Mouse (Mus musculus) stomach, embryonic 15.5 days (tissue): ENCODE data around the gene Smurf2. TPM values are rescaled to one million over a fixed set of nuclear protein-coding genes. Genes with fewer than 3 reads are reported as not detected.
"Not testable (repeated sequence)": the region's sequence is repeated elsewhere in the genome, so short reads cannot be mapped to it uniquely, and the experiment has no call there.

Experiments
- ATAC-seq: fragments of 200-750 bp; cut with Nextera tagmentation; 2 replicates; pipeline ENCODE4 v1.8.0; 2017; ENCODE audit warnings: low read depth, moderate number of reproducible peaks, moderate TSS enrichment; ENCODE audit not compliant: insufficient read depth, low FRiP score
- H3K27ac ChIP-seq: fragments of 300-500 bp; sonication (generic); 2 replicates; pipeline ENCODE4 v1.5.1; 2015; ENCODE audit warnings: mild to moderate bottlenecking, inconsistent platforms
- H3K27me3 ChIP-seq: fragments of 300-500 bp; sonication (generic); replicated peaks from 2 replicates; pipeline ENCODE4 v1.6.1; 2015; ENCODE audit warnings: inconsistent platforms
- H3K36me3 ChIP-seq: fragments of 300-500 bp; sonication (generic); 2 replicates; pipeline ENCODE4 v1.6.1; 2015; ENCODE audit warnings: inconsistent platforms
- H3K4me1 ChIP-seq: fragments of 300-500 bp; sonication (generic); 2 replicates; pipeline ENCODE4 v1.6.1; 2015; ENCODE audit warnings: inconsistent platforms
- H3K4me2 ChIP-seq: fragments of 300-500 bp; sonication (generic); 2 replicates; pipeline ENCODE4 v1.6.1; 2015; ENCODE audit warnings: mild to moderate bottlenecking, inconsistent platforms
- H3K4me3 ChIP-seq: fragments of 300-500 bp; sonication (generic); replicated peaks from 2 replicates; pipeline ENCODE4 v1.5.1; 2015; ENCODE audit warnings: inconsistent platforms
- H3K9ac ChIP-seq: fragments of 300-500 bp; sonication (generic); 2 replicates; pipeline ENCODE4 v1.6.1; 2015; ENCODE audit warnings: inconsistent platforms
- H3K9me3 ChIP-seq: fragments of 300-500 bp; sonication (generic); 2 replicates; pipeline ENCODE4 v1.6.1; 2016; ENCODE audit warnings: inconsistent platforms
- WGBS: fragments of 180-500 bp; shearing (Covaris S2); methylation state at CpG from one replicate; pipeline ENCODE4 v1.1.7; 2015; 5-methylcytosine and 5-hydroxymethylcytosine counted together
- polyA plus RNA-seq: library from polyadenylated mRNA; unstranded; fragments of >200 nt; fragmentation: Nextera tagmentation; extraction: Ambion mirVana; gene quantifications from 2 replicates; pipeline ENCODE4 v1.2.1, GENCODE M21; 2015

Gene Smurf2
- polyA plus RNA-seq, 1 experiment from 2014 or later, result 13.2 TPM

DNA sequence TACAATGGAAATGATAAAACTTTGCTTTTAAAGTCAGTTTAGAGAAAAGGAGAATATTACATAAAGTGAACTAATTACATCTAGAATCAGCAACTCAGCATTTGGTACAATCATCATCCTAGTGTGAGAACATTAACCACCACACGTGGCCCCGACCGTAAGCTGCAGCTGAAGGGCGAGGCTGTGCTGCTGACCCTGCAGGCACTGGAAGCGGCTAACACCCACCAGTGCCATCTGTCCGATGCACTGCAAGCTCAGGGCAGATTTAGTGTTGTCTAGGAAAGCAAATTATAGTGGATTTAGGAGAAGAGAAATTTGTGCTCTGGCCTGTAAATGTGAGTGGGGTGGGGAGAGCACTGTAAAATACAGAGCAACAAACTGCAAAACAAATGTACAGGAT is 100.3 kb downstream of the Smurf2 start:
- no peak overlapping the region for H3K27ac ChIP-seq
- WGBS, result 78% methylated on average over 6 of the region's 6 CpGs
- H3K9ac ChIP-seq, result no peak overlapping the region
- H3K9me3 ChIP-seq, result no peaks in the 10 kb centered on the region
- no peak overlapping the region for H3K4me2 ChIP-seq
- no peaks in the 10 kb centered on the region for H3K4me1 ChIP-seq
- H3K4me3 ChIP-seq, result no peak overlapping the region
- H3K27me3 ChIP-seq, result no peaks in the 10 kb centered on the region
- H3K36me3 ChIP-seq, result peaks cover 36% of the 10 kb centered on the region
- ATAC-seq, result no peak

- Histone ChIP-seq H3K9me3 (no peaks in the 10 kb centered on the region), H3K4me1 (no peaks in the 10 kb centered on the region), H3K27ac (no peak overlapping the region), H3K9ac (no peak overlapping the region), H3K4me3 (no peak overlapping the region), H3K27me3 (no peaks in the 10 kb centered on the region), H3K4me2 (no peak overlapping the region), H3K36me3 (peaks cover 35% of the 10 kb centered on the region)
- ATAC-seq, result no peak
- WGBS, result 85% methylated on average over 9 of the region's 9 CpGs
Observed at GRCm38 (mm10) chr11:106819595-106819994, 100.9 kb downstream of the Smurf2 start.

GRCm38 (mm10) chr11:106818341-106818740 is 102.2 kb downstream of the Smurf2 start:
- H3K4me1 ChIP-seq, result no peaks in the 10 kb centered on the region
- peaks cover 34% of the 10 kb centered on the region for H3K36me3 ChIP-seq
- no peak overlapping the region for H3K27ac ChIP-seq
- no peak overlapping the region for H3K9ac ChIP-seq
- H3K4me2 ChIP-seq, result no peak overlapping the region
- H3K27me3 ChIP-seq, result no peaks in the 10 kb centered on the region
- ATAC-seq, result no peak
- no peak overlapping the region for H3K4me3 ChIP-seq
- WGBS, result 52% methylated on average over 9 of the region's 9 CpGs
- H3K9me3 ChIP-seq, result no peaks in the 10 kb centered on the region

DNA sequence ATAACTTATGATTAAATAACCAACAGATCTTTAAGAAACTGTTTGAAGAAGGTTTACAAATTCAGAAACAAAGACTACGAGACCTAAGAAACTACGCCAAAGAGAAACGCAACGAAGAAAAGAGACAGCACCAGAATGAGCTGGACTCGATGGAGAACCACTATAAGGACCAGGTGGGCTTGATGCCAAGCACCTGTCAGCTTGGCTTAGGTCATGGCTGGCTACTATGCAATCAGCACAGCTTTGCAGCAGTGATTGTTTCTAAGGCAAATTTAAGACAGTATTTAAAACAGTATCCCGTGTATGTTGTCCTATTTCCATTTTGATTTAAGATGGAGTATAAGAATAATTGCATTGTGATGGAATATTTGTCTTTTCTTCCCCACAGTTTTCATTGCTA is 102.7 kb downstream of the Smurf2 start:
- Histone ChIP-seq H3K27ac (no peak overlapping the region), H3K4me3 (no peak overlapping the region), H3K27me3 (no peaks in the 10 kb centered on the region), H3K9me3 (no peaks in the 10 kb centered on the region), H3K4me1 (no peaks in the 10 kb centered on the region), H3K9ac (no peak overlapping the region), H3K4me2 (no peak overlapping the region), H3K36me3 (peaks cover 34% of the 10 kb centered on the region)
- WGBS, result 76% methylated on average over 6 of the region's 6 CpGs
- ATAC-seq, result no peak

DNA sequence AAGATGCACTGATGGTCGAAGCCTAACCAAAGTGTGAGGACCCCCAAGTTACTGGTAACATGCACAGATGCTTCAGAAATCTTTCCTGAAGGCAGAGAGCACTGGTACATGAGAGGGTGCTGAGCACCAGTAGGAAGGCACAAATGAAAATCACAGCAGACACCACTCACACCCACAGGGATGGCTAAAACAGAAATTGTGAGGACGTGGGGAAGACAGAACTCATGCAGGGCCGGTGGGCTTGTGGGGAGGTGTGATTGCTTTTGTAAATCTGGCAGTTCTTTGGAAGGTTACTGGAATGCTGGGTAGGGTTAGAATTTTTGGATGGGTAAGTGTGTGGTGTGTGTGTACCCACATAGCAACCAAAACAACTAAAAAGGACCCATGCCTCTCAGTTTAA is 103.4 kb downstream of the Smurf2 start:
- H3K9ac ChIP-seq, result no peak overlapping the region
- H3K27ac ChIP-seq, result no peak overlapping the region
- WGBS, result 90% methylated on average over 3 of the region's 3 CpGs
- H3K4me1 ChIP-seq, result no peaks in the 10 kb centered on the region
- no peaks in the 10 kb centered on the region for H3K9me3 ChIP-seq
- ATAC-seq, result no peak
- H3K36me3 ChIP-seq, result peaks cover 40% of the 10 kb centered on the region
- no peaks in the 10 kb centered on the region for H3K27me3 ChIP-seq
- no peak overlapping the region for H3K4me2 ChIP-seq
- H3K4me3 ChIP-seq, result no peak overlapping the region

- Histone ChIP-seq H3K4me2 (no peak overlapping the region), H3K36me3 (peaks cover 38% of the 10 kb centered on the region), H3K27ac (no peak overlapping the region), H3K4me3 (no peak overlapping the region), H3K4me1 (no peaks in the 10 kb centered on the region), H3K27me3 (no peaks in the 10 kb centered on the region), H3K9ac (no peak overlapping the region), H3K9me3 (no peaks in the 10 kb centered on the region)
- no peak for ATAC-seq
- 73% methylated on average over 7 of the region's 7 CpGs for WGBS
Observed at GRCm38 (mm10) chr11:106816316-106816715, 104.2 kb downstream of the Smurf2 start.

DNA sequence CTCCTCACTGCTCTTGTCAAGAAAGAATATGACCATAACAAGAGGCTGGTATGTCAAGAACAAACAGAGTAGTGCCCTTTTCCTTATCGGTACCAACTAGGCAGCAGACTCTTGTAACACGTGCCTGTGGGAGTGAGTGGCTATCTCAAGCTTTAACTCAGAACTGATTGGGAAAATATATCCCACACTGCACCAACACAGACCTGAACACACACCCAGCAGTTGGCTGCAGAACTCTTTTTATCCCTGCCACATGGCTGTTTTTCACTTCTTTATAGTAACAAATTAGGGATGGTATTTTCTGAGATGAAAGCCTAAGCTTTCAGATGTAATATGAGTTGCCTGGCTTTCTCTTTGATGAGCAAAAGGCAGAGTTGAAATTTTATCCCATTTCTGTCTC is 104.8 kb downstream of the Smurf2 start:
- ATAC-seq, result no peak
- Histone ChIP-seq H3K36me3 (peaks cover 37% of the 10 kb centered on the region), H3K4me3 (no peak overlapping the region), H3K4me1 (no peaks in the 10 kb centered on the region), H3K27ac (no peak overlapping the region), H3K9me3 (no peaks in the 10 kb centered on the region), H3K27me3 (no peaks in the 10 kb centered on the region), H3K9ac (no peak overlapping the region), H3K4me2 (no peak overlapping the region)
- WGBS, result 87% methylated on average over 2 of the region's 2 CpGs

DNA sequence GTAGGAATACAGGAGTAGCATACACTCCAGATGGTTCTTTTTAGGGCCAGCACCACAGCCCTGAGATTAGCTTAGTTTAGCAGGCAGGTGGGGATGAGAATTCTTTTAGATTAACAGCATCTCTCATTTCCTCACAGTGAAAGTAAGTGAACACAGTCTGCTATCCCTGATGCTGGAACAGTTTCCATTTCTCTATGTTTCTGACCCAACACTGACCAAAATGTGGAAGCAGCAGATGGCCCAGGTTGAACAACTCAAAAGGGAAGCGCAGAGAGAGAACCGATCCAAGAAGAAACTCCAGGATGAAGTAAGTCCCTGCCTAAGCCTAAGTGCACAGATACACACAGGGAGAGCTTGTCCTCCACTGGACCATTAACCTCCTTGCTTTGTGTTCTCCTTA is 105.2 kb downstream of the Smurf2 start:
- no peaks in the 10 kb centered on the region for H3K27me3 ChIP-seq
- no peaks in the 10 kb centered on the region for H3K9me3 ChIP-seq
- 89% methylated on average over 2 of the region's 2 CpGs for WGBS
- no peak overlapping the region for H3K9ac ChIP-seq
- H3K27ac ChIP-seq, result no peak overlapping the region
- no peak overlapping the region for H3K4me2 ChIP-seq
- no peak overlapping the region for H3K4me3 ChIP-seq
- peaks cover 39% of the 10 kb centered on the region for H3K36me3 ChIP-seq
- H3K4me1 ChIP-seq, result no peaks in the 10 kb centered on the region
- ATAC-seq, result no peak

- no peak overlapping the region for H3K4me2 ChIP-seq
- ATAC-seq, result no peak
- H3K9ac ChIP-seq, result no peak overlapping the region
- H3K27ac ChIP-seq, result no peak overlapping the region
- H3K36me3 ChIP-seq, result peaks cover 39% of the 10 kb centered on the region
- WGBS, result 76% methylated on average over 14 of the region's 14 CpGs
- no peak overlapping the region for H3K4me3 ChIP-seq
- H3K27me3 ChIP-seq, result no peaks in the 10 kb centered on the region
- no peaks in the 10 kb centered on the region for H3K4me1 ChIP-seq
- H3K9me3 ChIP-seq, result no peaks in the 10 kb centered on the region
Observed at GRCm38 (mm10) chr11:106814601-106815320, 105.8 kb downstream of the Smurf2 start.

GRCm38 (mm10) chr11:106812410-106813136 is 107.9 kb downstream of the Smurf2 start:
- H3K9ac ChIP-seq, result no peak overlapping the region
- no peak overlapping the region for H3K4me3 ChIP-seq
- H3K9me3 ChIP-seq, result no peaks in the 10 kb centered on the region
- no peaks in the 10 kb centered on the region for H3K4me1 ChIP-seq
- 86% methylated on average over 7 of the region's 7 CpGs for WGBS
- H3K4me2 ChIP-seq, result no peak overlapping the region
- H3K27ac ChIP-seq, result no peak overlapping the region
- H3K27me3 ChIP-seq, result no peaks in the 10 kb centered on the region
- no peak for ATAC-seq
- H3K36me3 ChIP-seq, result peaks cover 47% of the 10 kb centered on the region

DNA sequence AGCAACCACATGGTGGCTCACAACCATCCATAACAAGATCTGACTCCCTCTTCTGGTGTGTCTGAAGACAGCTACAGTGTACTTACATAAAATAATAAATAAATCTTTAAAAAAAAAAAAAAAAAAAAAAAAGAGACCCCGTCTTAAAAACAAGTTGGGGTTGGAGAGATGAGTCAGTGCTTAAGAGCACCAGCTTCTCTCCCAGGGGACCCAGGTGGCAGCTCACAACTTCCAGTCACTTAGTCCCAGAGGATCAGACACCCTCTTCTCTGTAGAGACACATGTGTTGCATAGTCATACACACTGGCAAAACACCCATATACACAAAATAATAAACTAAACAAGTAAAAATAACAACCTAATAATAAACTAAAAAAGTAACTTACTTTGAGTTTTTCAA is 113.1 kb downstream of the Smurf2 start:
- WGBS, result 88% methylated on average over 1 of the region's 1 CpGs
- not testable (repeated sequence) for ATAC-seq, H3K27ac ChIP-seq, H3K4me3 ChIP-seq, H3K9me3 ChIP-seq, H3K27me3 ChIP-seq, H3K9ac ChIP-seq, H3K4me2 ChIP-seq, H3K4me1 ChIP-seq
- peaks cover 15% of the 10 kb centered on the region for H3K36me3 ChIP-seq

DNA sequence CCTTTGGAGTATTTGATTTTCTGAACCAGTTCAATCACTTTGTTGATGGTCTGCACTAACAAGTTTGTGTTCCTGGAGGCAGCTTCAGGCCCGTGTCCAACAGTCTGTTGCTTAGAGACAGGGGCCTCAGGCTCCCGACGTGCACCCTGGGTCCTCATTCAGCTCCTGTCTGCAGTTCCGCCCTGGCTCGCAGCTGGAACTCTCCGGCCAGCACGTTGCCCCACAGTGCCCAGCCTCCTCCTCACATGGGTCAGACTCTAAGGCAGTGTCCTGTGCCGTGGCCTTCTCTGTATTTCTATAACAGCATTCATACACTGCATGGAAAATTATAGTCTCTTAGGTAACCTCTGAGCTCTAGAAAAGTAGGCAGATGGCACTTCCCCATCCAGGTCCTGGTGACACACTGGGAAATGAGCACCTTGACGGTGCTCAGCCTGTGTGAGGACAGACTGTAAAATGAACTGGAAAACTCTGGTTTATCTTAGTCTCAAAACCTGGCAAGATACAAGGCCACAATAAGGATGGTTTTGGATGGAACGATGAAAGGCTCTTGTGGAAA is 118.4 kb downstream of the Smurf2 start:
- Histone ChIP-seq H3K9me3 (no peaks in the 10 kb centered on the region), H3K27me3 (no peaks in the 10 kb centered on the region), H3K27ac (no peak overlapping the region), H3K9ac (no peak overlapping the region), H3K36me3 (peaks cover 22% of the 10 kb centered on the region), H3K4me2 (no peak overlapping the region), H3K4me3 (no peak overlapping the region), H3K4me1 (no peaks in the 10 kb centered on the region)
- WGBS, result 86% methylated on average over 10 of the region's 10 CpGs
- ATAC-seq, result no peak
